Mouse (Mus musculus) heart, adult 9 months (tissue): ENCODE measurements around the gene Cwf19l1.
A peak's percentile ranks its signal among the peaks of the same experiment; 100 is the strongest.

Experiments
- DNase-seq, 2 experiments: peaks; one replicate each; pipeline ENCODE4 v3.0.0; 2022; ENCODE audit warnings: low spot score in 2 of 2

Cwf19l1 gene

DNA sequence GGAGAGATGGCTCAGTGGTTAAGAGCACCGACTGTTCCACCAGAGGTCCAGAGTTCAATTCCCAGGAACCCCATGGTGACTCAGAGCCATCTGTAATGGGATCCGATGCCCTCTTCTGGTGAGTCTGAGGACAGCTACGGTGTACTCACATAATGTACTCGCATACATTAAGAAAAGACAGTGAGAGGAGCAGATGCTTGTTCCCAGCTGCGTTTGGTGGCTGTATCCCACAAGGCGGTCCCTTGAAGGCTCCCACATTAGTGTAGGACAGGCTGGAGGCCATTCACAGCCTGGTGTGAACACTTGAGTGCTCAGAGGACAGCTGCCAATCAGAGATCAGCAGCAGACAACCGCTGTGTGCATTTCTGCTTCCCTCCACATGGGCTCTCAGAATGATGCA lies 24.0 kb downstream of the Cwf19l1 start:
- DNase-seq, result no peak

DNA sequence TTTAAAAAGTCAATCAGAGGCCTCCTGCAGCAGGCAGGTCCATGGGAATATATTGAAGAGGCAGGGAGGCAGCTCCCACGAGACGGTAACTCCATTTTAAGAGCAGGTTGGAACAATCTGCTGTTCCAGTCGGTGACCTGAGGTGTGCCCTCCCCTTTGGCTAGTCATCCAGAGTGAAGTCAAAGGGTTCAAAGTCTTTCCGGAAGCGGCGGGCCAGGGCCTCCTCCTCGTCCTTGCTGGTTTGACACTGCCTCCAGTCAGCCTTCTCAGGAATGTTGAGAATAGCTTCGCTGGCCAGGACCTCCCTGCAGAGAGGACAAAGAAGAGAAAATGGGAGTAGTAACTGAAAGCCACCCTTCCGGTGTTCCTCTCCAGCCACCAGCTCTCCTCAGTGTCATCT lies 25.3 kb downstream of the Cwf19l1 start:
- DNase-seq, result no peak

DNA sequence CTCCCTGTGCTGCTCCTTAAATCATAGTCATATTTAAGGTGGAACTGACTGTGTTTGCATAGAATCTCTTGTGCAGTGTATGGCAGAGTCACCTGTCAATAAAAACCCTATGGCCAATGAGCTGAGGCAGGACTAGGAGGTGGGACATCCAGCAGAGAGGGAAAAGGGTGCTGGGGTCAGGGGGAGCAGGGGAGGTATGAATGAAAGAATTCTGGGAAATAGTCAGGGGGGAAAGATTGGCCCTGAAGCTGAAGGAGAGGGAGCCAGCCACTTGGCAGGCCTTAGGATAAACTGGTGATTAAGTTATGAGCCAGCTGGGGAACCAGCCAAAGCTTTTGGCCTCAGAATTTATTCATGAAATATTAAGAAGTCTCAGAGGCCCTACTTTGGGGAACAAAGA lies 26.7 kb downstream of the Cwf19l1 start:
- peak; percentile 2 to 8 for DNase-seq

DNA sequence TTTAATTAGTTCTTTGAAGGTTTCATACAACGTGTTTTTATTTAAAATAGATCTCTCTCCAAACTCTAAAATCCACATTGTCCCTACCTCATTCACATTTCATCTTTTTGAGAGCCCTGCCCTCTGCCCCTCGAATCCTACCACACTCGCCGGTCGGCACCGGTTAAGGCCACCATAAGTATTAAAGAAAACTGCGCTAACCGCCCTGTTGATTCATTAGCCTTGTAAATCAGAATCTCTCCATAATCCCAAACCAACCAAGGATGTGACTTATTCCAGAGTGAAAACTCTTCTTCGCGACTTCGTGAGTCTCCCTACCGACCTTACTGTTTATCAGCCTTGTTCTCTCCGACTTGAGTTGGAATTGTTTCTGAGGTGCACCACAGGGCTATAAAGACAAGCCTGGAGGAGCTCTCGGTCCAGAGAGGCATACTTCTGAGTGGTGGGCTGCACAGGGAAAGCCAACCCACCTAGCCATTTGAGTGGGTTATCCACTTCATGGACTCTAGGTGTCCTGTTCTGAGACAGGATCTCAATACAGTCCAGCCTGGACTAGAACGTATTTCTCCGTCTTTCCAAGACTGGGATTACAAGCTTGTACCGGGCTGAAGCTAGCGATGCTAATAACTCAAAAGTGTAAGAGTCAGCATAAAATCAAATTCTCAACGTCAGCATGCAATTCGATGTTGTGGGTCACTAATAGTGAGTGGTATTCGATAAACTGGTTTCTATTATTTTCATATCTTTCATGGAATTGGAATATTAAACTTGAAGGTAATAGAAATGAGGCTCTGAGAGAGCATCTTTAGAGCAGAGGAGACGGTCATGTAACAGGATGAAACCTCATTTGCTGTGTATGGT lies 27.8 kb downstream of the Cwf19l1 start:
- DNase-seq, result peak in 1 of 2 experiments; percentile 5

DNA sequence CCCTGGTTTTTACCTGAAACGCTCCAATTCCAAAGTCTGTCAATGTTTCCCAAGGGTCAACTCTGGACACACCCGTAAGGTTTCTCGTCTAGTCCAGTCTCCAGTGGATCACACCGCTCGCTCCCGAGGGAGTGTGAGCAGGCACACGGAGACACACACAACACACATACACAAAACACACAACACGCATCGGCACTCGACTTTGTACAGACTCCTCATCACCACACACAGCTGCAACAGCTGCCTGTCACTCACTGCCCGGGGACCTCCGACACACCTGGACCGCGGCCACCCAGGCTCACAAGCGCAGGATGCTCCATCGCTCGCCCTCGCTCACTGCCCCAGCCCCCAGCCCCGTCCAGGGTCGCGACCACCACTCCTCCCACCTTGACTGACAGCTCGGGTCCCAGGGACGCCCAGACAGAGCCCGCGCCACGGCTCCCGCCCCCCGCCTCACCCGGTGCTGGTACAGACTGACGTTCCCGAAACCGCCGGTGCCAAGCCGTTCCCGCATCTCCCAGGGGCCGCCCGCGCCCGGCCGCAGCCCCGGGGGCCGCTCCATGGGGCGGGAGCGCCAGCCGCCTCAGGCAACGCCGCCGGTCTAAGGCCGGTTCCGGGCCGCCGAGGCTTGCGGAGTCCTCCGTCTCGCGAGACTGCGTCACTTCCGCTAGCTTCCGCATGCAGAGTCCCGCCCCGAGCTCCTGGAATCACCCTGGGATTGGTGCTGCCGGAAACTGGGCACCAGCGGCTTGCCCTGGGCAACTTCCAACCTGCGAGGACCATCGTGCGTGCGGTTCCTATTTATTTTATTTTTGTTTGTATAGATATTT lies 28.6 kb downstream of the Cwf19l1 start, which contains the start of gene Chuk:
Chuk (minus strand) TSS at position 650 of the 830 bp plus-strand sequence.
- DNase-seq, result peak; percentile 94 to 95

DNA sequence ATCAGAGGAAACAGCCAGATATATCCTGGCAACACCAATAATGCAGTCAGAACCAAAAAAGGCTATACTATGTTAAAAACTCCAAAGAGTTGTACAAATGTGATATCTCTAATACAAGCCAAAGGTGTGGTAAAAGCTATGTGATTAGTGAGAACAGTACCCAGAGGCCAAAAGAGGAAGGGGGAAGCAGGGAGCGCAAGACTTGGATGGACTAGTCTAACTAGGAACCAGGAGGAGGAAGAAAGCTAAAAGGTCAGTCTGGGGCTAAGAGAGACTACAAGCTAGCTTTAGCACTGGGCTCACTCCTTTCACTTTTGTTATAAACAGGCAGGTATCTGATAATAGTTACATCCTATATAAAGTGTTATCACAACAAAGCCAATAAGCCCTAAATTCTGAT lies 31.3 kb downstream of the Cwf19l1 start:
- DNase-seq, result no peak

DNA sequence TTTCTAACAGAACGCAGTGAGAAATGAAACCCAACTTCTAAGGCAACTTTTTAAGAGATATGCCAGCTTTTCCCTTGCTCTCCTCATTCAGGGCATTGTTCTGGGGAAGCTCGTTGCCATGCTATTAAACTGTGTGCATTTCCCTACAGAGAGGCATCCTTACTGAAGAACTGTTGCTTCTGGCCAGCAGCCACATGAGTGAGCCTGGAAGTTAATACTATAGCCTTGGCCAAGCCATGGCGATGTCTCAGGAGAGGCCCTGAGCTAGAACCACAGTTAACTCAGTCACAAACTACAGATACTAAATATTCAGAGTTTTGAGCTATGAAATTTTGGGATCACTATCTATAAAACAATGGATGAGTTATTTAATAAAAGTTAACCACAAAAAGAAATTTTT lies 32.7 kb downstream of the Cwf19l1 start:
- no peak for DNase-seq

DNA sequence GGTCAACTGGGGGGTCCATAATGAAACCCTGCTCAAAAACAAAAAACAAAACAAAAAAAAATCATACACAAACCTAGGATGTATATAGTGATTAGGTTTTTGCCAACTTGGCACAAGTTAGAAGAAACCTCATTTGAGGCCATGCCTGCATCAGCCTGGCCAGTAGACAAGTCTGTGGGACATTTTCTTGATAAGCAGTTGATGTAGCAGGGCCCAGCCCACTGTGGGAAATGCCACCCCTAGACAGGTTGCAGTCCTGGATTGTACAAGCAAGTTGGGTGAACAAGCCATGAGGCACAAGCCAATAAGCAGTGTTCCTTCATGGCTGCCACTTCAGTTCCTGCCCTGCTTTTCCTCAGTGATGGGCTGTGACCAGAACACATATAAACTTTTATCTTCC lies 34.8 kb downstream of the Cwf19l1 start:
- DNase-seq, result no peak

DNA sequence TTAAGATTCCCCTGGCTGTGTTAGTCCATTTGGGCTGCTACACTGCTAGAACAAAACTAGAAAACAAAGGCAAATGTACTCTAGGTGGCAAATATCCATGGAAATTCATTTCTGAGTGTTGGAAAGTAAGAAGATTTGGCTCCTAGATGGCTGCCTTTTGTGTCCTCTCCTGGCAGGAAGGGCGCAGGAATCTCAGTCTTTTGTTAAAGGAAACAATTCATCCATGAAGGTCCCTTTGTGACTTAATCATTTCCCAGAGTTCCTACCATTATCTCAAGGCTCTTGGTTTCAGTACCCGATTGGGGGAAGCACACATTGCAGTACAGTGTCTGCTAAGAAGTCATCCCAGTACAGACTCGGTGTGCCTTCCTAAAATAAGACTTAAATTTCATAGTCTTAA lies 49.4 kb downstream of the Cwf19l1 start:
- no peak for DNase-seq

DNA sequence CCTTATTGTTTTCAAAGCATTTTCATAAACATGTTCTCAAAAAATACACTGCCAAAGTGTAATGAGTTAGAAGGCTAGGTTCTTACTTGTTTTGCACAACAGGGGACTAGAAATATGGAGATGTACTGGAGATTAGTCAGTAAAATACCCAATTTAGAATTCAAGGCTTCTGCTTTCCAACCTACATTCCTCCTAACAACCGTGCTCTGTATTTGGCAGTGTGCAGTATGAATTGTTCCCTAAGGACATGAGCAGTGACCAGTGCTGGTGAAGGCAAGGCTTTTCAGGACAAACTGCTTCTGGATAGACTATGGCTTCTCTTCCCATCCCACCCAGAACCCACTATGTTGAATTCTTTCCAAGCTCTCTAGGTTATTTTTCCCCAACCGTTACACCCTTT lies 54.8 kb downstream of the Cwf19l1 start:
- DNase-seq, result no peak

DNA sequence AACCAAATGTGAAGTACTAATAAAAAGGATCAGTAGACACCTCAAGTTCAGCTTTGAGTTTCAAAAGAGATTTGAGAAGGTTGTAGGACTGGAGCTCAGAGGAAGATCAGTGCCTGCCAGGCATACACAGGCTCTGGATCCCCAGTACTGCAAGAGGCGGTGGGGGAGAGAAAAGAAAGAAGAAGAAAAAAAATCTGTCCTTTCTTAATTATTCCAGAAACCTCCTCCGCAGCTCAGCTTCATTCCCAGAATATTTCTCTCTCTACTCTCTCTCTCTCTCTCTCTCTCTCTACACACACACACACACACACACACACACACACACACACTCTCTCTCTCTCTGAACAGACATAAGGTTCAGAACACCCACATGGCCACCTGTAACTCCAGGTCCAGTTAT lies 55.7 kb downstream of the Cwf19l1 start:
- DNase-seq, result no peak

DNA sequence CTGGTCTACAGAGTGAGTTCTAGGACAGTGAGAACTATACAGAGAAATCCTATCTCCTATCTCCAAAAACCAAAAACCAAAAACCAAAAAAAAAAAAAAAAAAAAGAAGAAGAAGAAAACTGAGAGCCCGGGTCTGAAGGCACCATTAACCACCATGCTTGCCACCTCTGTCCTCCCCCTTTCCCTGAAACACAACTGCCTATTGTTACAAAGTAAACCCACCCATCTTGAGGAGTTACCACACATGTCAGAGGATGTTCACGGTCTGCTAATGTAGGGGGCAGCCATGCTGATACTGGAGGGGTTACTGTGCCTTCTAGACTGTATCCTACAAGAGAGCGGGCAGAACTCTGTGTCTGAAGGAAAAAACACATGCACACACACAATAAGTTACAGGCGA lies 58.7 kb downstream of the Cwf19l1 start:
- DNase-seq, result no peak

DNA sequence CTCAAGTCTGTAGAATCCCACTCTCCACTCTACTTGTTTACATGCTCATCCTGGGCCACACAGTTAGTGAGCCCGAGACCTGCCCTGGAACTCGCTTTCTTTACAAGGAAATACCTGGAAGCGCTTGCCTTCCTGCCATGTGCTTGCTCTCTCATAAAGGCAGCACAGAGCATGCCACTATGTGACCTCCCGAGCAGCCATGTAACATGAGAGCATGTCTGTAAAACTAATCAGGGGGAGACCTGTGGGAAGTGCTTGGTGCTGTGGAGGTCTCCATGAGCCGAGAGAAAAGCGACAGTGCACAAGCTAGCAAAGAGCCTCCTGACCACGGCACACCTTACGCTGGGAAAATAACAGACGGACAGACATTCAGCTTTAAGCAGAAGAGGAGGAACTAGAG lies 59.2 kb downstream of the Cwf19l1 start:
- no peak for DNase-seq

DNA sequence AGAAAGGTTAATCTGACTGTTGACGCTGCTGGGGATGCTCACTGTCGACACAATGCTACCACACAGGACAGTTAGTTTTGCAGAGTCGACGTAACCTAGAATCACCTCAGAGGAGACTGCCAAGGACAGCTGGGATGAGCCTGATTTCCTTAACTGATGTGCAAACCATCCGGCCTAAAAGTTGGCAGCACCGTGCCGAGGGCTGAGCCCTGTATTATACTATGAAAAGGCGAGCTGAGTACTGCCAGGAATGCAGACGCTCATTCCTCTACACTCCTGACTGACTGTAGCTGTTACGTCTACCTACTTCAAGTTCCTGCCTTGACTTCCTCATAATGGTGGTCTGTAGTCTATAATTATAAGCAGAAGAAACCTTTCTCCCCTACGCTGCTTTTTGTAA lies 60.7 kb downstream of the Cwf19l1 start:
- DNase-seq, result no peak

DNA sequence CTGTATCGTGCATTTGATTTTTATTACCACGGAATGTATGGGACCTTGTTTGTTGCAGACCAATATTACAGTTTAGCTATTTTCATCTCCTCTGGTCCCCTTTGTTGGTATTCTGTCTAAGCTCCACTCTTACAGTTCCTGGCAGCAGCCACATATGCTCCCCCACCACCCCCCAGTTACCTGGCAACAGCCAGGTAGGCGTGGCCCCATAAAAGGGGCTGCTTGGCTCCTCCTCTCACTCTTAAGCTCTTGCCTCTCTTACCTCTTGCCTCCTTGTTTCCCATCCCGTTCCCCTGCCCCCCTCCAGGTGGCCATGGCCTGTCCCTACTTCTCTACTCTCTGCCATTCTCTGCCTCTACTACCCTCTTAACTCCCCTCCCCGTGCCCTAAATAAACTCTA lies 64.5 kb downstream of the Cwf19l1 start:
- no peak for DNase-seq

DNA sequence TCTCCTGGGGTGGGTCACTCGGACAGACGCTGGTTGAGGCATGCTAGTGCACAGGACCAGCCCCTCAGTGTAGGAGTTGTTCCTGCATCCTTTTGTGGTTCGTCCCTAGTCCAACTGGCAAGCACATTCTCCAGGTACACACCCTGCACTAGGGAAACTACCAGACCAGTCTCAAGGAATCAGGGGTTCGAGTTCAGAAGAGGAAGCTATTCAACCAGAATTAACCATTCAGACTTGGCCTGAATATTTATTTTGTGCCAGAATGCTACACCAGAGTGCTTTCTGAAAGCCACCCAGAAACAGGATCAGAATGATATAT lies 65.8 kb downstream of the Cwf19l1 start:
- DNase-seq, result no peak

DNA sequence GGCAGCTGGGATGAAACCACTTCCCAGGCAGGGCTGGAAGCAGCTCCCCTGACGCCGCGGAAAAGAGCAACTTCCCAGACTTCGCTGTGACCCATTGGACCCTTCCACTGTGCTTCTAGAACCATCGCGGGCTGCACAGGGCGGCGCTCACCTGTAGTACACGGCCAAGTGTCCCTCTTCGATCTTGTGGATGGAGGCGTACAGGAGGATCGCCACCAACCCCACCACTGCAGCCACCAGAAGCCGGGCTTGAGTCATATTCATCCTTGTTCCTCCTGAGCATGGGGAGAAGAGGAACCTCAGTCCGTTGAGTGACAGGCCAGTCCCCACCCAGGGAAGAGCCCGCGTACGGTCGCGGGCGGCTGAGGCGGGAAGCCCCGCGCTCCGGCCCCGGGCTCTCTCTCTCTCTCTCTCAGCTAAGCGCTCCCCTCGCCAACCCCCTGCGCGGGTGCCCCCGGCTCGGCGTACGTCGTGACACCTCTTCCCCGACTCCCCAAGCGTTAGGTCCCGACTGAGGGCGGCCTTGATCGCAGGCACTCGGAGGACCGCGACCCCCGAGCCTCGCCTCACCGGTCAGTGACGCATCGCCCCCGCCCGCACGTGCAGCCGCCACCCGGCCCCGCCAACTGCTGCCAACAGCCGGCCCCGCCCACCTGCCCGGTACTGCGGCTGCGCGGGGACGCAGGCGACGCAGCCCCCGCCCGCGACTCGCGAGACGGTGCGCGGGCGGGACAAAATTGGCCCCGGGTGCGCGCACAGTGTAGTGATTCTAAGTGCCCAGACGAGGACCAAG lies 66.4 kb downstream of the Cwf19l1 start, which contains the start of gene Erlin1:
Erlin1 (minus strand) TSS at position 665 of the 793 bp plus-strand sequence.
- DNase-seq, result peak; percentile 87 to 88

DNA sequence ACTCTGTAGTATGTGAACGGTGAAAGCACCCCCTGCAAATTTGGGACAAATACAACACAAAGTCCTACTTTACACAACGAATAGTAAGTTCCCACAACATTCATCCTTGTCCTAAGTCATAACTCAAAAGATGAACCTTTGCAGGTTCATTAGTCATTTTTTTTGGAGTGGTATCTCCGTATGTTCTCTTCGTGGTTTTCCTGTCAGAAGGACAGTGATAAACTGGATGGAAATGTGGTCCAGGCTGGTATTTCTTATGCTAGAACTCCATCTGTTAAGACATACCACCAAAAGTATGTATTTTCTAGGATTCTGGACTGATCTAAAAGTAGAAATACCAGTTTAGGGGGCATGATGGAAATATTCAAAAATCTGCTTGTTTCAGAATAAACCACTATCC lies 67.4 kb downstream of the Cwf19l1 start:
- DNase-seq, result no peak

DNA sequence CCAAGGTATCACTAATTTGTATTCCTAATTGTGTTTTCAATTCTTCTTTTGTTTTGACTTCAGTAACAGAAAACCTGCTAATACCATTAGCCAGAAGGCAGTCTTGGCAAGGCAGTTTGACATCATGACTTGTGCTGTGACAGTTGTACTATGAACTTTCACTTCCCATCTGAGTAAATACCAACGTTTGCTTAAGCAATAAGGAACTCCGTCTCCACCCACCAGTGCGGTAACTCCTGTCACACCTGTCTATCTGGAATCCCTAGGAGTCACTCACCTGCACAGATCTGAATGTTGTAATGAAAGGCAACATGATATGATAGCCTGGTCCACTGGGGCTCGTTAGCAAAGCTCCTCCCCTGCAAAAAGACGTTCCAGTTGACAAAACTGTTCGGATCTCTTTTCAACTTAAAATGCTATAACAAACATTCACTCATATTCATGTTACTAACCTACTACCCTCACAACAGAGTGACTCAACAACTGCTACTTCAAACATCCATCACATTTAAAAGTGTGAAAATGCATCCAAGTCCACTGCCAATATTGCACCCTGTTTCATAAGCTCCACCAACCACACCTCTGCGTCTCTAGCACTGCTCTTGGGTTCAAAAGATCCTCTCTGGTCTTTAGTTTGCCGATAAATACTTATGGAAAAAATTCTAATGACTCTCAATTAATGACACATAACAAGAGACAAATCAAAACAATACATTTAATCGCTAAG lies 68.2 kb downstream of the Cwf19l1 start:
- peak in 1 of 2 experiments; percentile 2 for DNase-seq

DNA sequence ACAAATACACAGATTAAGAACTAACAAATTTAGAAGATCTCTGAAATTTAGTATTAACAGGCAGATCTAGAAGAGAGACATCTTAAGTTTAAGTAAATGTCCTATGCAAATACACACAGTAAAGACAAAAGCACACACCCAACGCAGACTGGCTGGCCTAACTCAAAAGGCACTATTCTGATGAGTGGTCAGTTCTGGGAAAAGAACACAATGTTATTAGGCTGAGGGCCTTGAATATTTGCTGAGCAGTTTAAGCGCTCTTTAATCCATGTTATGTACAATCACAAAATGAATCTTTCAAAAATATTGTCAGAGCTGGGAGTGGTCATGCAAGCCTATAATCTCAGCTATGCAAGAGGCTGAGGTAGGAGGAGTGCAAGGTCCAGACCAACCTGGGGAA lies 70.9 kb downstream of the Cwf19l1 start:
- DNase-seq, result no peak

DNA sequence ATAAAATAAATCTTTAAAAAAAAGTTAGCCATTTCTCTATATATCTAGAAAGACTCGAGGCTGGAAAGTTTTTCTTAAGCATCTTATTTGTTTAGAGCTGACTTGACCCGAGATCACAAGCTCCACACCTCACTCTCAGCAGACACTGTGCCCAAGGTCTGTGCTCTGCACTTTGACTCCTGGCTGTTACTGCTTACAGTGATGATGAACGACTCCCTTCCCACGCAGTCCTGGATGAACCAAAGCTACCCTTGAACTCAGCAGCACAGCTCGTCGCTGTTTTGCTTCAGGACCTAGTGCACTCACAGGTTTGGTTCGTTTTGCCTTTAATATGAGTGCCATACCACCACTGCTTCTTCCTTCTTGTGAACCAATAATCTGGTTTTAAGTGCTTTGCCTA lies 71.9 kb downstream of the Cwf19l1 start:
- no peak for DNase-seq

DNA sequence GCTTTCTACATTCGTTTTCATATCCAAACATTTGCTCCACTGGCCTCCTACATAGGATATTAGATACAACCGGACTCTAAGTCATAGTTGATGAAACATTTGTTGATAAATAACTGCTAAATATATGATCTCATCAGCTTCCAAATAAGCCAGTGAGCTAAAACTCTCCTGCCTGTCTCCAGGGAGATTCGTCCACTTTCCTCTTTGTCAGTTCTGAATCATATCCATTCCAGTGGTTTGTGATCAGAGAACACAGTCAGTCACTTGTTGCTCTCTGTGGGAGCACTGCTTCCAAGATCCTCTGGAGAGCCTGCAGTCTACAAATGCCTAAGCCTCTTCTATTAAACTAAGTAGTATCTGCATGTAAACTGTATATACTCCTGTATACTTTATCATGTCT lies 75.5 kb downstream of the Cwf19l1 start:
- DNase-seq, result no peak
